Mouse (Mus musculus) ES-Bruce4 (cell line): Measurements from ENCODE around the gene Bag6. TPM values are rescaled to one million over a fixed set of nuclear protein-coding genes. Genes with fewer than 3 reads are reported as not detected.

Experiments
- H3K27ac ChIP-seq: 2 replicates; pipeline ENCODE4 v1.5.1; 2012; ENCODE audit warnings: low read length, inconsistent platforms; ENCODE audit not compliant: insufficient read depth
- H3K27me3 ChIP-seq: 2 replicates; pipeline ENCODE4 v1.6.1; 2012; ENCODE audit warnings: mild to moderate bottlenecking, low read length, inconsistent platforms; ENCODE audit not compliant: control insufficient read depth, poor library complexity, insufficient read depth, severe bottlenecking
- H3K36me3 ChIP-seq: 2 replicates; pipeline ENCODE4 v1.6.1; 2012; ENCODE audit warnings: inconsistent platforms, mild to moderate bottlenecking, low read length, moderate library complexity; ENCODE audit not compliant: control insufficient read depth, poor library complexity, insufficient read depth, severe bottlenecking
- H3K4me1 ChIP-seq: one replicate; pipeline ENCODE4 v1.8.1; 2011; ENCODE audit warnings: low read length; ENCODE audit not compliant: control insufficient read depth, insufficient read depth
- H3K4me3 ChIP-seq: 2 replicates; pipeline ENCODE4 v1.5.1; 2011; ENCODE audit warnings: low read depth, mild to moderate bottlenecking, low read length
- H3K9ac ChIP-seq: 2 replicates; pipeline ENCODE4 v1.6.1; 2012; ENCODE audit warnings: low read depth, mild to moderate bottlenecking, inconsistent platforms; ENCODE audit not compliant: poor library complexity, severe bottlenecking
- H3K9me3 ChIP-seq: replicated peaks from 2 replicates; pipeline ENCODE4 v1.6.1; 2012; ENCODE audit warnings: mild to moderate bottlenecking, low read length, inconsistent platforms; ENCODE audit not compliant: control insufficient read depth, poor library complexity, insufficient read depth, severe bottlenecking
- CTCF ChIP-seq: IDR thresholded peaks from one replicate; pipeline ENCODE4 v1.8.1; 2011; ENCODE audit warnings: low read depth, low read length
- EP300 ChIP-seq: IDR thresholded peaks from 2 replicates; pipeline ENCODE4 v1.6.1; 2011; ENCODE audit warnings: low read depth, low read length; ENCODE audit not compliant: insufficient read depth
- POLR2A ChIP-seq: IDR thresholded peaks from one replicate; pipeline ENCODE4 v1.8.1; 2011; ENCODE audit warnings: low read length; ENCODE audit not compliant: insufficient read depth
- polyA plus RNA-seq: library from polyadenylated mRNA; stranded (reverse); fragments of >200 nt; gene quantifications from 2 replicates; pipeline ENCODE4 v1.2.4, GENCODE M21; 2011; ENCODE audit warnings: low read depth; ENCODE audit not compliant: missing spikeins, insufficient read depth, insufficient read length

Bag6 gene
- polyA plus RNA-seq, 1 experiment, result 231 TPM

DNA sequence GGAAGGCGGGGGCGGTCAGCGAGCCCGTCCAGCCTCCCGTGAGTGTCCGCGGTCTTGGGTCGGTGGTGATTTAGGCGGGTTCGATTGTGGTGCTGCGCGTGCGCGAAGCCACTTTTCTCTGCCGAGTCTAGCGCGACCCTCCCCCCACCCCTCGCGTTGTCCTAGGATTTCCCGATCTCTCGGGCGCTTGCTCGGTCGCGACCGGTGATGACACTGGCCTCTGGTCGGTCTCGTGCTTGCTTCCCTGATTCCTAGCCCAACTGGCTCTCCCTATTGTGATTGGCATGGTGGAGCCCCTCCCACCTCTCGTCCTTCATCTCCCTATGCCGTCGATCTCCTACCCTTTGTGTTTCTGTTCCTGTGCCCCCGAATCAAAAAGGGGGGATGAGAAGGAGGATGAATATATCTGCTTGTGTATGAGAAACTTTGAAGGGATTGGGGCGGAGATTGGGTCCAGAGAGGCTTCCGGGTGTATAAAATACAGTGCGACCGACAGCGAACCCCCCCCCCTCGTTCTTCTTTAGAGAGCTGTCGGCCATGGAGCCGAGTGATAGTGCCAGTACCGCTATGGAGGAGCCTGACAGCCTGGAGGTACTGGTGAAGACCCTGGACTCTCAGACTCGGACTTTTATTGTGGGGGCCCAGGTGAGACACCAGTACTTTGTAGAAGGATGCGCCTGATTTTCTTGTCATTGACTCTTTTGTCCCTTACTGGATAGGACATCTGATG is 778 bp downstream of the Bag6 start:
- Histone ChIP-seq H3K9ac (peak overlapping the region; percentile 73), H3K27me3 (no peaks in the 10 kb centered on the region), H3K9me3 (no peaks in the 10 kb centered on the region), H3K27ac (peak overlapping the region; percentile 42), H3K36me3 (peaks cover 22% of the 10 kb centered on the region), H3K4me3 (peak overlapping the region; percentile 82), H3K4me1 (peaks cover 1% of the 10 kb centered on the region)
- no peak for TF ChIP-seq CTCF
- no peak for TF ChIP-seq POLR2A
- no peak for TF ChIP-seq EP300

DNA sequence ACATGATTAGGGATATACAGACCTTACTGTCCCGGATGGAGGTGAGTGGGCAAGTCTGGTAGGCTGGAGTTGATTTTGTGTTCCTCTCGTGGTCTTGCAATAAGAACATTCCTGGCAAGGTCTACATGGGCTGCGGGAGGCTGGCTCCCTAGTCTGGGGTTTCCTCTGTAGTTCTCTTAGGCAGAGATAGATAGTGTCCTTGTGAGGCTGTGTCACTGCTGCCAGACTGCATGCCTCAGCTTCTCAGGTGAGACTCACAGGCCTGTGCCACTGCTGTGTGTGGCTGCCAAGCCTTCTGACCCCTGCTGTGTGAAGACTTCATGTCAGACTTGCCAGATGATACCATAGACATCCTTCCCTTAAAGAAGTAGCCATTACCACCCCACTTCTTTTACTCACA is 4.3 kb downstream of the Bag6 start:
- H3K27ac ChIP-seq, result no peak overlapping the region
- no peak overlapping the region for H3K4me3 ChIP-seq
- H3K27me3 ChIP-seq, result no peaks in the 10 kb centered on the region
- H3K36me3 ChIP-seq, result peaks cover 51% of the 10 kb centered on the region
- H3K9me3 ChIP-seq, result no peaks in the 10 kb centered on the region
- no peak overlapping the region for H3K9ac ChIP-seq
- H3K4me1 ChIP-seq, result peaks cover 1% of the 10 kb centered on the region
- TF ChIP-seq POLR2A (no peak), EP300 (no peak), CTCF (no peak)

DNA sequence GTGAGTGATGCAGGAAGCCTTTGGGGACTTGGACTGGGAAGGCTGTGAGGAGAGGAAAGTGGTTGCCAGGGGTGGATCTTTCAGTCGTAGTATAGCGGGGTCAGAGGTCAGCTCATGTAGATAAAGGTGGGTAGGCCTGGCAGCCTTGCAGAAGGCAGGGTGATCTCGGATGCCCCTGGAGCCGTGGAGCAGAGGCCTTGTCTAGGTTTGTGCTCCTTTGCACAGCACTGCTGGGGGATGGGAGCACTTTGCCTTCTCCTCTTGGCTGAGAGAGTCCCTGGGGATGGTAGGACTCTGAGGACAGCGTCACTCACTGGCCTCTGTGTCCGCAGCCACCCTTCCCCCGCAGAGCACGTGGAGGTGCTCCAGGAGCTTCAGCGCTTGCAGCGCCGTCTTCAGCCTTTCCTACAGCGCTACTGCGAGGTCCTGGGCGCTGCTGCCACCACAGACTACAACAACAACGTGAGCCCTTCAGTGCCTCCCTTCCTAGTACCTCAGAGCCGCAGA is 5.6 kb downstream of the Bag6 start:
- no peaks in the 10 kb centered on the region for H3K9me3 ChIP-seq
- H3K27me3 ChIP-seq, result no peaks in the 10 kb centered on the region
- no peak overlapping the region for H3K4me3 ChIP-seq
- H3K36me3 ChIP-seq, result peaks cover 63% of the 10 kb centered on the region
- TF ChIP-seq EP300 (no peak), POLR2A (no peak), CTCF (no peak)
- H3K4me1 ChIP-seq, result peaks cover 1% of the 10 kb centered on the region
- H3K27ac ChIP-seq, result no peak overlapping the region
- no peak overlapping the region for H3K9ac ChIP-seq

DNA sequence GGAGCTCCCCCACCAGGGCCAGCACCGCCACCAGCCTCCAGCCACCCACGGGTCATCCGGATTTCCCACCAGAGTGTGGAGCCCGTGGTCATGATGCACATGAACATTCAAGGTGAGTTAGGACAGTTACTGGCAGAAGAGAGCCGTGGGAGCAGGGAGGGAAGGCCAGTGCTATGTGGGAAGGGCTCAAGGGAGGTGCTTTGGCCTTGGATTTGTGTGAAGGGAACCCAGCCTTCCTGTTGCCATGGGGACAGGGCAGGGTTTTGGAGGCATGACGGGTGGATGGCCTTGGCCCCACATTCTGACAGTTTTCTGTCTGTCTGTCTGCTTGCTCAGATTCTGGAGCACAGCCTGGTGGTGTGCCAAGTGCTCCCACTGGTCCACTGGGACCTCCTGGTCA is 7.0 kb downstream of the Bag6 start:
- no peak for TF ChIP-seq CTCF
- no peak for TF ChIP-seq POLR2A
- no peak for TF ChIP-seq EP300
- Histone ChIP-seq H3K9me3 (no peaks in the 10 kb centered on the region), H3K36me3 (peaks cover 78% of the 10 kb centered on the region), H3K27me3 (no peaks in the 10 kb centered on the region), H3K27ac (no peak overlapping the region), H3K4me3 (no peak overlapping the region), H3K4me1 (no peaks in the 10 kb centered on the region), H3K9ac (no peak overlapping the region)

DNA sequence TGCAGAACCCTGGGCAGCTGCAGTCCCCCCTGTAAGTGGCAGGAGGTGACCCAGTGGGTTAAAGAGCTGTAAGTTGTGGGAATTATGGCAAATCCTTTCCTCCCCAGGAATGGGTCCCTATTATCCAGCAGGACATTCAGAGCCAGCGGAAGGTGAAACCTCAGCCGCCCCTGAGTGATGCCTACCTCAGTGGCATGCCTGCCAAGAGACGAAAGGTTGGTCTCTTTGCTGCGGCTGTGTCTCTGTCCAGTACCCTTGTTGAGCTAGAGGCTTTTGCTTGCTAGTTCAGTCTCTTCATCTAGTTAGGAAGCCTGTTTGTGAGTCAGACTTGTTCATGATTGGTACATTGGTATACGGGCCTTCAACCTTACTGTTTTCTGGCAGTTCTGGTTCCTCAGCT is 11.2 kb downstream of the Bag6 start:
- no peak overlapping the region for H3K4me3 ChIP-seq
- no peak for TF ChIP-seq EP300
- TF ChIP-seq CTCF, result no peak
- TF ChIP-seq POLR2A, result no peak
- H3K4me1 ChIP-seq, result no peaks in the 10 kb centered on the region
- no peaks in the 10 kb centered on the region for H3K27me3 ChIP-seq
- no peaks in the 10 kb centered on the region for H3K9me3 ChIP-seq
- no peak overlapping the region for H3K9ac ChIP-seq
- no peak overlapping the region for H3K27ac ChIP-seq
- peaks cover 87% of the 10 kb centered on the region for H3K36me3 ChIP-seq

DNA sequence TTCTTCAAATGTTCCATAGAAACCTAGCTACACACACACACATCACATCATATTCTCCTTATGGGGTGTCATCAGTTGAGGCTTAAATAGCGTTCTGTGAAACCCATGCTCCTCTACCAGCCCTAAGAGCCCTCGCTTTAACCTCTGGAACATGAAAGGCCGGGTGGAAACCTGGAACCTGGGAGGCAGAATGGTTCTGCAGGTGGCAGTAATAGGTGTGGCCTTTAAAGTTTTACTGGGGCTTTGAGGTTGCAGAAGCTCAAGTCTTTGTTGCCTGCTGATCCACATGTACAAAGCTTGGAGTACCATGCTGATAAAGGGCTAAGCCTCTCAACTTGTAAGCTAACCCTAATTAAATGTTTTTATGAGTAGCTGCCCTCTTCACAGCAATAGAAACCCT is 12.4 kb downstream of the Bag6 start:
- Histone ChIP-seq H3K9me3 (no peaks in the 10 kb centered on the region), H3K27ac (no peak overlapping the region), H3K9ac (no peak overlapping the region), H3K4me1 (no peaks in the 10 kb centered on the region), H3K27me3 (no peaks in the 10 kb centered on the region), H3K36me3 (peaks cover 89% of the 10 kb centered on the region), H3K4me3 (no peak overlapping the region)
- no peak for TF ChIP-seq POLR2A
- TF ChIP-seq CTCF, result no peak
- no peak for TF ChIP-seq EP300
